Mouse (Mus musculus) lung, adult 2 months (tissue): ENCODE results near the gene Ndufa6. TPM values are rescaled to one million over a fixed set of nuclear protein-coding genes. Genes with fewer than 3 reads are reported as not detected.
A peak's percentile ranks its signal among the peaks of the same experiment; 100 is the strongest.

Source experiments
- DNase-seq: peaks from one replicate; pipeline ENCODE4 v3.0.0; 2022
- H3K4me1 ChIP-seq: fragments of 200-500 bp; 2 replicates; pipeline ENCODE4 v1.6.1; 2011; ENCODE audit warnings: low read length; ENCODE audit not compliant: control insufficient read depth, insufficient read depth
- H3K4me3 ChIP-seq: fragments of 200-500 bp; replicated peaks from 2 replicates; pipeline ENCODE3; 2011; ENCODE audit warnings: low read depth, mild to moderate bottlenecking, control low read depth, low read length; ENCODE audit errors: extremely low read depth
- CTCF ChIP-seq: fragments of 200-500 bp; IDR thresholded peaks from 2 replicates; pipeline ENCODE4 v1.5.1; 2011; ENCODE audit warnings: mild to moderate bottlenecking, low read length, control low read depth; ENCODE audit not compliant: insufficient read depth
- POLR2A ChIP-seq: fragments of 200-500 bp; IDR thresholded peaks from 2 replicates; pipeline ENCODE4 v1.6.1; 2011; ENCODE audit warnings: low read depth, mild to moderate bottlenecking, control low read depth, low read length, borderline replicate concordance; ENCODE audit errors: extremely low read depth
- WGBS: fragments of 180-500 bp; shearing (Covaris S2); methylation state at CpG from one replicate; pipeline ENCODE4 v1.1.7; 2018; 5-methylcytosine and 5-hydroxymethylcytosine counted together
- polyA plus RNA-seq: library from polyadenylated mRNA; depleted of rRNA; stranded (reverse); fragments of >200 nt; gene quantifications from 2 replicates; pipeline ENCODE4 v1.2.3, GENCODE M21; 2012

The Ndufa6 gene
- polyA plus RNA-seq, 1 experiment: 183 TPM

GRCm38 (mm10) chr15:82380714-82381062, 26.6 kb upstream of the Ndufa6 start:
- 29% methylated on average over 7 of the region's 7 CpGs for WGBS
- no peak for DNase-seq
- TF ChIP-seq POLR2A (no peak), CTCF (no peak)
- Histone ChIP-seq H3K4me3 (peak overlapping the region; percentile 64), H3K4me1 (peaks cover 15% of the 10 kb centered on the region)

DNA sequence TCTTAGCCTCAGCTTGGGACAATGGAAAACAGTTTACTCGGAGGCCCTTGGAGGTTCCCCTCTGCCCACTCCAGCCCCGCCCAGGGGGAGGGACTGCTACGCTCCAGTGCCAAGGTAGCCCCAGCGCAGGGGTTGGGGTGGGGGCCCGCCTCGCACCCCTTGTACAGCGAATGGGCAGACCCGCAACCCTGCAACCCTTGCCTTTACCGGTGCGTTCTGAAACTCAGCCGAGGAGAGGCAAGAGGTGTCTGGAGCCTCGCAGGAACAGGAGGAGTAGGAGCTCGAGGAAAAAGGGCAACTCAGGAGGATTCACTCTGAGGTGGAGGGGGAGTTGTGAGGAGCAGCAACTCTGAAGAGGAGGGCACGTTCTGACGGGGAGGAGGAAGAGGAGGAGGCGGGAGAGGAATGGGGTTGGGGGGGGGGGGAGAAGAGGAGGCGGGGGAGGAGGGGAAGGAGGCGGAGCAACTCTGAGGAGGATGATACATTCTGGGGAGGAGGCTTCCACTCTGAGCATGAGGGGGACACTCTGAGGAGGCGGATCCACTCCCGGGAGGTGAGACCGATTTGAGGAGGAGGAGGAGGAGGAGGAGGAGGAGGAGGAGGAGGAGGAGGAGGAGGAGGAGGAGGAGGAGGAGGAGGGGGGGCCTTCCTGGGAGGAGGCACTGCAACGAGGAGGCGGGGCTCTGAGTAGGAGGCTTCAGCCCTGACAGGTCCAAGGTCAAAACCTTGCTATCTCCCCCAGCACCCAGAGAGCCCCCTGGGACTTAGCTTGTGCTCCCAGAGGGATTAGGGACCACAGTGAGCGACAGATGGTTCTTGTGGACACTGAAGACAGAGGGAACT, 26.0 kb upstream of the Ndufa6 start, which contains the start of gene Cyp2d22:
Gene Cyp2d22 (minus strand): TSS at position 390 of the 843 bp plus-strand sequence.
- TF ChIP-seq POLR2A: peak; percentile 71; the same call in 1 of the 2 replicates
- TF ChIP-seq CTCF: no peak
- DNase-seq: peak; percentile 66
- WGBS: 2% methylated on average over 18 of the region's 24 CpGs
- Histone ChIP-seq H3K4me3 (peak within 1 kb of the TSS; percentile 64), H3K4me1 (peaks cover 15% of the 10 kb centered on the region)

DNA sequence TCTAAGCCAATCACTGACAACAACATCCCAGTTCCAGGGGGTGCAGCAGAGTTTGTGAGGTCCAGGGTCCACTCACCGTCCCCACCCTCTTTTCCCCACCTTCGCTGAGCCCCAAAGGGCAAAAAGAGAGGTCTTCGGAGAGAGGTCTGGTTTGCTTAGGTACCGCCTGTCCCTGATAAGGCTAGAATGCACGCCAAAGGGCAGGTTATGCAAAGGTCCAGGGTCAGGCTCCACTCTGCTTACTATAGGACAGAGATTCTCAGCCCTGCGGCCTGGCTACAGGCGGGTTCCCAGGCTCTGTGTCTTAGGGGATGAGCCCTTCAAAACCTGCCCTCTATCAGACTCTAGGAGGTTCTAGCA, 25.4 kb upstream of the Ndufa6 start:
- TF ChIP-seq CTCF (no peak), POLR2A (no peak)
- 26% methylated on average over 7 of the region's 7 CpGs for WGBS
- Histone ChIP-seq H3K4me1 (peaks cover 15% of the 10 kb centered on the region), H3K4me3 (peak overlapping the region; percentile 64)
- DNase-seq: no peak

DNA sequence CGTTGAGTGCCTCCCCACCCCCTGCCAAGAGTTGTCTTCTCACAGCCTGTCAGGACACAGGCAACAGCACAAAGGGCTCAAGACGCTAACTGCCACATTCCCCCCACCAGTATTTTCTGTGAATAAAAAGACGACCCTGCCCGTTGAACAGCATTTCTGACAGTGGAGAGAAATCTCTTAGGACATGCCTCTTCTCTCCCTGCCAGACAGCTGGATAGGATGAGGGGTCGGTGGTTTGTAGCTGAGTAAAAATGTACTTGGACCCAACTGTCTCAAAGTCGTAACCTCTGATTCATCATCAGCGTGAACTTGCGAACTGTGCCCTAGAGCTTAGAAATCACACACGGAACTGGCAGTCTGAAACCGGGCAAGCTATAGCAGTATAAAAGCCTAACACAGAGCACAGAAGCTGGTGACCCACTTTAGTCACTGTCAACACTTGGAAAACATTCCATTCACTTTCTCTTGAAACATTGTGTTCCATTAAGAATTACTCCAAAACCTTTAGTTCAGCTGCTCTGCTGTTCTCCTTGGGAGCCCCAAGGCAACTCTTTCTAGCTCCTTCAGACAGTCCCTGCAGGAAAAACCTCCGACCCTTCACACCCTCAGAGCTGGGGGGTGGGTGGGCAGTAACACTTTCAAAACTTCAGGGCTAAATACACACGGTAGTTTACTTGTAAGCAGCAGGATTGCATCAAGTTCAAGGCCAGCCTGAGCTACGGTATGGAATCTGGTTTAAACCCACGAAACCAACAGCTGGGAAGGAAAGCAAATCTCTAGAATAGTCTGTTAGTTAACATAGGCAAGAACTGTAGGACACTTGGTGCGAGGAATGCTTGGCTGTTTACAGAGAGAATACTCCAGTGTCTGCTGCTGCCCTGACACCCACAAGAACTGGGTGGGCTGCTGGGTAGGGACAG, 24.4 kb upstream of the Ndufa6 start:
- no peak for DNase-seq
- Histone ChIP-seq H3K4me3 (peak overlapping the region; percentile 34), H3K4me1 (peaks cover 15% of the 10 kb centered on the region)
- 36% methylated on average over 15 of the region's 15 CpGs for WGBS
- TF ChIP-seq POLR2A (no peak), CTCF (no peak)

GRCm38 (mm10) chr15:82377701-82378100, 23.6 kb upstream of the Ndufa6 start:
- Histone ChIP-seq H3K4me1 (peaks cover 15% of the 10 kb centered on the region), H3K4me3 (no peak overlapping the region)
- DNase-seq: no peak
- WGBS: 59% methylated on average over 5 of the region's 5 CpGs
- TF ChIP-seq CTCF (no peak), POLR2A (no peak)

- peak; percentile 46 for DNase-seq
- TF ChIP-seq CTCF (no peak), POLR2A (no peak)
- 45% methylated on average over 17 of the region's 17 CpGs for WGBS
- Histone ChIP-seq H3K4me1 (peaks cover 15% of the 10 kb centered on the region), H3K4me3 (no peak overlapping the region)
These were observed 22.4 kb upstream of the Ndufa6 start for GRCm38 (mm10) chr15:82376393-82377138.

- Histone ChIP-seq H3K4me1 (peaks cover 15% of the 10 kb centered on the region), H3K4me3 (no peak overlapping the region)
- 86% methylated on average over 9 of the region's 9 CpGs for WGBS
- no peak for TF ChIP-seq POLR2A
- no peak for TF ChIP-seq CTCF
- no peak for DNase-seq
These were observed 21.7 kb upstream of the Ndufa6 start for GRCm38 (mm10) chr15:82375855-82376254.

DNA sequence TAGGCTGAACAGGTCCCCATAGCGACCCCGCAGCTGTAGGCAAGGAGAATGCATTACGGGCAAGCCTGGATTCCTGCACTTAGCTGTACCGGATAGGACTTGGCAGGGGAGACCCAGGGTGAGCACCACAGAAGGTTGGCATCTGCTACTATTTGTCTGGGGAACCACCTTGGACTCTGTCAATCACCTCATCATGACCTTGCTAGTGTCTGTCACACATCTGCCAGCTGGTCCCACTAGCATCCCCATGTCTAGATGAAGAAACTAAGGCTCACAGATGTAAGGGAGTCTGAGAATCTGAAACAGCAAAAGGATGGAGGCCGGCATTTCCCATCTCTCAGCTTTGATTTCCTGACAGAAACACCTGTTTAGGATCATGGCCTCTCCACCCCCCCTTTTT, 20.3 kb upstream of the Ndufa6 start:
- H3K4me3 ChIP-seq: no peak overlapping the region
- TF ChIP-seq POLR2A: no peak
- TF ChIP-seq CTCF: no peak
- WGBS: 91% methylated on average over 5 of the region's 5 CpGs
- H3K4me1 ChIP-seq: peaks cover 15% of the 10 kb centered on the region
- DNase-seq: no peak

DNA sequence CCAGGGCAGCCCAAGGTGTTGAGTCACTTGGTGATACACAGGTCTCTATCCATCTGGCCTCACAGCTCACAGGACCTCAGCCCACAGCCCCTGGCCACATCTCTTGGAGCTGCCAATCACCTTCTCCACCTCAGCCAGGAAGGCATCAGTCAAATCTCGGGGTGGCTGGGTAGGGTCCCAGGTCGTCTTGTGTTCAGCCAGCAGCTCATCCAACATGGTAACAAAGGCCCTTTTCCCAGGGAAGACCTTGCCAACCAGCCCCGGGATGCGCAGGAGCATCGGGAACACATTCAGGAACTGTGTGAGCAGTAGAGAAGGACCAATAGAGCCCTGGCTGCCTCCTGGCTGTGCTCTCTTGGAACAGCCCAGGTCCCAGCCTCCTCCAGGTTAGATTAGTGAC, 18.9 kb upstream of the Ndufa6 start:
- Histone ChIP-seq H3K4me3 (no peak overlapping the region), H3K4me1 (peaks cover 13% of the 10 kb centered on the region)
- no peak for TF ChIP-seq CTCF
- TF ChIP-seq POLR2A: no peak
- no peak for DNase-seq
- WGBS: 87% methylated on average over 5 of the region's 5 CpGs
